In genomic region chr16:57573831-57574230, GRCm38 (mm10) we compare ENCODE assay signal across 23 mouse cellular contexts. TPM values are rescaled to one million over a fixed set of nuclear protein-coding genes. Genes with fewer than 3 reads are reported as not detected.
DNase-seq lines count a peak whose midpoint lies in the region; ATAC-seq and TF ChIP-seq lines count a peak whose summit lies in the region.
"Had no signal": no experiment of that assay in that cellular context is flagged by ENCODE, and none has a peak within 500 bp of the region (broad histone marks: within the 10 kb centered on the region; RNA-seq: fewer than 3 reads in every experiment).

No protein-coding gene starts in this region.

- WGBS in heart, adult 2 months, result 57% methylated on average over 1 of the region's 1 CpGs
- 67% methylated on average over 1 of the region's 1 CpGs for WGBS in heart, embryonic 11.5 days (ENCODE audit: insufficient replicate concordance)

- DNase-seq in adrenal gland, adult 2 months, result peak; percentile 27
- no peak for DNase-seq in adrenal gland, postnatal 14 days
- DNase-seq in heart, adult 2 months, result no peak
- peak; percentile 46 for DNase-seq in fibroblast of lung, adult 2 months (ENCODE audit: low read depth)
- DNase-seq in spleen, adult 12 weeks (ENCODE audit: low spot score), result no peak
- DNase-seq: adrenal gland, postnatal 25 days; cerebellum, adult 11-12 months; cerebellum, adult 8-10 months; cerebellum, postnatal 10 days; cerebellum, postnatal 36 days; embryo, embryonic 11 days; forebrain, postnatal 0 days; gastrocnemius, postnatal 36 days; kidney, adult 11 months had no signal

- no peaks in the 10 kb centered on the region for H3K27me3 ChIP-seq in heart, adult 2 months (ENCODE audit: control insufficient read depth, insufficient read depth, low read length)
- H3K27me3 ChIP-seq in heart, embryonic 11.5 days (ENCODE audit: control insufficient read depth, insufficient read depth, low read length), result no peaks in the 10 kb centered on the region
- H3K27me3 ChIP-seq: embryonic facial prominence, embryonic 13.5 days; hindbrain, embryonic 12.5 days; hindbrain, embryonic 15.5 days; intestine, embryonic 15.5 days had no signal

- H3K4me3 ChIP-seq in heart, adult 2 months, result no peak overlapping the region
- no peak overlapping the region for H3K4me3 ChIP-seq in heart, embryonic 11.5 days (ENCODE audit: low read depth, low read length)
- H3K4me3 ChIP-seq: embryonic facial prominence, embryonic 10.5 days; embryonic facial prominence, embryonic 13.5 days; heart, embryonic 10.5 days; hindbrain, embryonic 12.5 days; hindbrain, embryonic 15.5 days; intestine, embryonic 15.5 days had no signal

- H3K9me3 ChIP-seq in heart, embryonic 11.5 days (replicated peaks; ENCODE audit: control insufficient read depth, low read length), result no peaks in the 10 kb centered on the region
- H3K9me3 ChIP-seq: embryonic facial prominence, embryonic 10.5 days; embryonic facial prominence, embryonic 13.5 days; heart, embryonic 10.5 days; hindbrain, embryonic 12.5 days; hindbrain, embryonic 15.5 days; intestine, embryonic 15.5 days had no signal

- intact Hi-C loops in heart, adult 2 months (cut with DNase I), result loop anchor here (10.0 kb wide), 1 partner anchor 149 kb away; no protein-coding TSS in a partner anchor

- ATAC-seq in heart, embryonic 11.5 days (replicated peaks; ENCODE audit: insufficient number of reproducible peaks, low FRiP score, low TSS enrichment), result no peak
- ATAC-seq: activated CD4-positive, CD25-positive, alpha-beta regulatory T cell, adult 4 months; forebrain, embryonic 14.5 days; forebrain, postnatal 0 days; intestine, embryonic 15.5 days had no signal

- no peak overlapping the region for H3K9ac ChIP-seq in heart, adult 2 months (ENCODE audit: low read depth, low read length)
- H3K9ac ChIP-seq in heart, embryonic 11.5 days (ENCODE audit: low read depth, low read length), result no peak overlapping the region
- H3K9ac ChIP-seq: embryonic facial prominence, embryonic 13.5 days; forebrain, postnatal 0 days; hindbrain, embryonic 12.5 days; hindbrain, embryonic 15.5 days; intestine, embryonic 15.5 days had no signal

- peaks cover 6% of the 10 kb centered on the region for H3K4me1 ChIP-seq in heart, adult 2 months (ENCODE audit: control insufficient read depth, insufficient read depth, low read length)
- no peaks in the 10 kb centered on the region for H3K4me1 ChIP-seq in heart, embryonic 11.5 days (ENCODE audit: control insufficient read depth, insufficient read depth, low read length)
- H3K4me1 ChIP-seq: embryonic facial prominence, embryonic 10.5 days; heart, embryonic 10.5 days; hindbrain, embryonic 12.5 days; hindbrain, embryonic 15.5 days had no signal

- TF ChIP-seq CTCF in heart, adult 2 months (IDR thresholded peaks at IDR 0.05), result no peak

- no peak for TF ChIP-seq POLR2A in heart, adult 2 months (IDR thresholded peaks at IDR 0.05; ENCODE audit: insufficient read depth, low read depth, low read length)

- H3K79me2 ChIP-seq in heart, adult 2 months (replicated peaks; ENCODE audit: control insufficient read depth, insufficient read depth, low read length), result peaks cover 1% of the 10 kb centered on the region; the same call in 1 of the 2 replicates

- peaks cover 64% of the 10 kb centered on the region for H3K36me3 ChIP-seq in heart, adult 2 months (ENCODE audit: control insufficient read depth, insufficient read depth, low read length)
- peaks cover 20% of the 10 kb centered on the region for H3K36me3 ChIP-seq in heart, embryonic 11.5 days (ENCODE audit: control insufficient read depth, insufficient read depth, low read length)
- H3K36me3 ChIP-seq: hindbrain, embryonic 15.5 days had no signal

- H3K4me2 ChIP-seq in heart, embryonic 11.5 days, result no peak overlapping the region
- H3K4me2 ChIP-seq: embryonic facial prominence, embryonic 13.5 days; hindbrain, embryonic 12.5 days; hindbrain, embryonic 15.5 days; intestine, embryonic 15.5 days had no signal

- no peak for TF ChIP-seq EP300 in heart, adult 2 months (IDR thresholded peaks at IDR 0.05; ENCODE audit: insufficient read depth, low read depth, low read length)

- peak overlapping the region; percentile 10; the same call in 1 of the 2 replicates for H3K27ac ChIP-seq in heart, adult 2 months
- no peak overlapping the region for H3K27ac ChIP-seq in heart, embryonic 11.5 days (ENCODE audit: low read depth, low read length)
- H3K27ac ChIP-seq: embryonic facial prominence, embryonic 10.5 days; embryonic facial prominence, embryonic 13.5 days; heart, embryonic 10.5 days; hindbrain, embryonic 12.5 days; hindbrain, embryonic 15.5 days; intestine, embryonic 15.5 days had no signal

RNA-seq across cellular contexts. Expression of gene Cmss1, which starts 32.8 kb away (rescaled TPM):
- 10 to 100 TPM; 14.3 to 19.6 TPM for total RNA-seq in adrenal gland, adult 2 months (2021)
- 9.7 and 11.4 TPM in 2 replicates for polyA plus RNA-seq in adrenal gland, adult 2 months (2012; rRNA removed)
- 17.1 and 20.6 TPM in 2 replicates for total RNA-seq in adrenal gland, postnatal 14 days (2021)
- 10 to 100 TPM; 66.9 to 74.3 TPM for total RNA-seq in heart, adult 2 months (2021)
- 17.6 and 30.2 TPM in 2 replicates for polyA plus RNA-seq in heart, adult 2 months (2012; rRNA removed)
- 34.2 and 36.6 TPM in 2 replicates for polyA plus RNA-seq in heart, embryonic 11.5 days (2014; fragmentation: Nextera tagmentation; extraction: Ambion mirVana)

Comparison
In these comparisons a context has a peak if more than half of its experiments do, and no peak if none do; other contexts are left out.
1. DNase-seq: peak in adrenal gland, adult 2 months (single experiment) and fibroblast of lung, adult 2 months (single experiment); none in adrenal gland, postnatal 14 days (single experiment), heart, adult 2 months (0 of 2) and spleen, adult 12 weeks (single experiment).